Mouse (Mus musculus) erythroblast, embryonic 14.5 days (primary cell): ENCODE results near the gene Suz12.

Experiments
- GATA1 ChIP-seq: IDR thresholded peaks from 2 replicates; pipeline ENCODE4 v1.6.1; 2012; ENCODE audit warnings: low read length, inconsistent platforms, mixed read lengths
- TAL1 ChIP-seq: IDR thresholded peaks from 3 replicates; pipeline ENCODE4 v1.6.1; 2012; ENCODE audit warnings: low read length, inconsistent platforms, mixed read lengths

DNA sequence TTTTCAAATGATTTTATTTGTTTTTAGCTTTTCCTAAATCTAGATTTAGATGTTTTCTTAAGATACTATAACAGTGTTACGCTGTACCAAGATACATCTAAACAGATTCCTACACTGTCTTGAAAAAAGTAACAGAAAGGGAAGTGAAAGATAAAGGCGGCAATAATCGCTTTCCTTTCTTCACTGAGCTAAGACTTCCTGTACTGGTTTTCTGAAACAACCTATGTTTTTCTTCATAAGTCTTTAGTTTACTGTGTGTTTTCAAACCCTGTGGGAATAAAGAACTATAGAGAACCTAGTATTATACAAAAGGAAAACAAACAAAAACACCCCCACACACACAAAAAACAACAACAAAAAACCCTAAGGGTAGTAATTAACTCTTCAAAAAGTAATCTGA, 79.5 kb downstream of the Suz12 start:
- TF ChIP-seq GATA1 (no peak), TAL1 (no peak)
